Mouse (Mus musculus) testis, adult 2 months (tissue): Measurements from ENCODE around the gene 1700016C15Rik. TPM values are rescaled to one million over a fixed set of nuclear protein-coding genes. Genes with fewer than 3 reads are reported as not detected.

Source experiments
- H3K27ac ChIP-seq: fragments of 200-500 bp; 2 replicates; pipeline ENCODE4 v1.5.1; 2012; ENCODE audit warnings: low read depth, low read length; ENCODE audit not compliant: control insufficient read depth, insufficient read depth
- H3K27me3 ChIP-seq: fragments of 200-500 bp; 2 replicates; pipeline ENCODE4 v1.6.1; 2012; ENCODE audit warnings: mild to moderate bottlenecking, low read length, moderate library complexity; ENCODE audit not compliant: control insufficient read depth, insufficient read depth
- H3K36me3 ChIP-seq: fragments of 200-500 bp; 2 replicates; pipeline ENCODE4 v1.6.1; 2012; ENCODE audit warnings: mild to moderate bottlenecking, low read length; ENCODE audit not compliant: control insufficient read depth, insufficient read depth
- H3K4me1 ChIP-seq: fragments of 200-500 bp; 2 replicates; pipeline ENCODE4 v1.6.1; 2012; ENCODE audit warnings: low read length; ENCODE audit not compliant: control insufficient read depth, insufficient read depth
- H3K4me3 ChIP-seq: fragments of 200-500 bp; 2 replicates; pipeline ENCODE4 v1.5.1; 2012; ENCODE audit warnings: low read depth, mild to moderate bottlenecking, low read length, moderate library complexity, mixed read lengths; ENCODE audit not compliant: control insufficient read depth
- CTCF ChIP-seq: fragments of 200-500 bp; IDR thresholded peaks from 2 replicates; pipeline ENCODE4 v1.5.1; 2012; ENCODE audit warnings: low read depth, mild to moderate bottlenecking, inconsistent platforms, low read length, moderate library complexity; ENCODE audit not compliant: control insufficient read depth, insufficient read depth, insufficient replicate concordance
- POLR2A ChIP-seq: fragments of 200-500 bp; IDR thresholded peaks from 2 replicates; pipeline ENCODE4 v1.6.1; 2012; ENCODE audit warnings: low read depth, mild to moderate bottlenecking, inconsistent platforms, low read length, moderate library complexity; ENCODE audit not compliant: control insufficient read depth
- polyA plus RNA-seq: library from polyadenylated mRNA; depleted of rRNA; stranded (reverse); fragments of >200 nt; gene quantifications from 2 replicates; pipeline ENCODE4 v1.2.3, GENCODE M21; 2012; rRNA removed

Gene 1700016C15Rik
- 107 and 116 TPM in 2 replicates for polyA plus RNA-seq

- Histone ChIP-seq H3K27ac (peak within 1 kb of the TSS; percentile 3; the same call in 1 of the 2 replicates), H3K4me1 (no peaks in the 10 kb centered on the region), H3K36me3 (no peaks in the 10 kb centered on the region), H3K27me3 (no peaks in the 10 kb centered on the region), H3K4me3 (peak within 1 kb of the TSS; percentile 71)
- TF ChIP-seq POLR2A, result no peak
- no peak for TF ChIP-seq CTCF
Measured at GRCm38 (mm10) chr1:177729043-177730024, at the start of gene 1700016C15Rik. Gene 1700016C15Rik, plus strand, starts transcription at chr1:177729814.

- no peak for TF ChIP-seq POLR2A
- TF ChIP-seq CTCF, result no peak
- Histone ChIP-seq H3K27me3 (no peaks in the 10 kb centered on the region), H3K27ac (no peak overlapping the region), H3K36me3 (no peaks in the 10 kb centered on the region), H3K4me3 (no peak overlapping the region), H3K4me1 (no peaks in the 10 kb centered on the region)
Measured at GRCm38 (mm10) chr1:177681239-177681638, 48.4 kb upstream of the 1700016C15Rik start.

GRCm38 (mm10) chr1:177683931-177684836 is 45.4 kb upstream of the 1700016C15Rik start:
- TF ChIP-seq POLR2A, result no peak
- no peak for TF ChIP-seq CTCF
- no peak overlapping the region for H3K27ac ChIP-seq
- no peak overlapping the region for H3K4me3 ChIP-seq
- no peaks in the 10 kb centered on the region for H3K27me3 ChIP-seq
- no peaks in the 10 kb centered on the region for H3K36me3 ChIP-seq
- H3K4me1 ChIP-seq, result no peaks in the 10 kb centered on the region

- TF ChIP-seq CTCF (no peak), POLR2A (no peak)
- H3K4me3 ChIP-seq, result no peak overlapping the region
- H3K4me1 ChIP-seq, result no peaks in the 10 kb centered on the region
- no peaks in the 10 kb centered on the region for H3K36me3 ChIP-seq
- no peak overlapping the region for H3K27ac ChIP-seq
- no peaks in the 10 kb centered on the region for H3K27me3 ChIP-seq
Measured at GRCm38 (mm10) chr1:177684901-177685300, 44.7 kb upstream of the 1700016C15Rik start.

GRCm38 (mm10) chr1:177686137-177686536 is 43.5 kb upstream of the 1700016C15Rik start:
- no peak overlapping the region for H3K4me3 ChIP-seq
- no peak overlapping the region for H3K27ac ChIP-seq
- TF ChIP-seq POLR2A (no peak), CTCF (no peak)
- H3K27me3 ChIP-seq, result no peaks in the 10 kb centered on the region
- no peaks in the 10 kb centered on the region for H3K36me3 ChIP-seq
- H3K4me1 ChIP-seq, result no peaks in the 10 kb centered on the region

GRCm38 (mm10) chr1:177686982-177687381 is 42.6 kb upstream of the 1700016C15Rik start:
- H3K4me1 ChIP-seq, result no peaks in the 10 kb centered on the region
- TF ChIP-seq POLR2A (no peak), CTCF (no peak)
- no peaks in the 10 kb centered on the region for H3K36me3 ChIP-seq
- no peak overlapping the region for H3K4me3 ChIP-seq
- no peak overlapping the region for H3K27ac ChIP-seq
- no peaks in the 10 kb centered on the region for H3K27me3 ChIP-seq

GRCm38 (mm10) chr1:177692491-177692890 is 37.1 kb upstream of the 1700016C15Rik start:
- Histone ChIP-seq H3K36me3 (no peaks in the 10 kb centered on the region), H3K4me3 (no peak overlapping the region), H3K27me3 (no peaks in the 10 kb centered on the region), H3K27ac (no peak overlapping the region), H3K4me1 (no peaks in the 10 kb centered on the region)
- TF ChIP-seq CTCF, result no peak
- TF ChIP-seq POLR2A, result no peak
